ENCODE assay signal across 7 mouse cellular contexts in the genomic region with DNA sequence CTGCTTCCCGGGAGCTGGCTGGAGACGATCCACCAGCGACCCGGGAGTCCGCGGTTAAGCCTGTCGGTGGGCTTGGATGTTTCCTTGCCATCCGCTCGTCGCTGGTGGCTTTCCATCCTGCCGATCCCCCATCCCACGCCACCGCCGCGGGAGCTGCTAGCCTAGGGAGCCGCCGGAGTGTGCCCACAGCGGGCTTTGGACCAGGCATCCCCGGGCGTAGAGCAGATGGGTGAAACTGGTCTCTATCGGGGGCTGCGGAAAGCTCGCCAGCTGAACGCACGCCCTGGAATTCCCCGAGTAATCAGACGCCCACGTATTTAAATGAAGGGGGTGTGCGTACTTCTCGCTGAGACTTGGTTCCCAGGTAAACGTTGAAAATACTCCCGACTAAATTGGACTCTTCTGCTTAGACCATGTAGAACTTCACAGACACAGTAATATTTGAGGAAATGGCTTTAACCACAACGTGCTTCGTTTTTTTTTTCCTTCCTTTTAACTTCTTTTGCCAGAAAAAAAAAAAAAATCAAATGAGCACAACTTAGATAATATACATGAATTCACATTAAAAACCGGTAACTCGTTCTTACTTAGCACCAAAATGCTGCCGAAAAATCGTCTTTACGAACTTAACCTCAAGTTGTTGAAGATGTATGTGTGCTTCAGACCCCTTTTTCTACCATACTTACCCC. TPM values are rescaled to one million over a fixed set of nuclear protein-coding genes. Genes with fewer than 3 reads are reported as not detected.
DNase-seq lines count a peak whose midpoint lies in the region; ATAC-seq and TF ChIP-seq lines count a peak whose summit lies in the region.

No protein-coding gene starts in this region.

- TF ChIP-seq POLR2A in cortical plate, adult 2 months (IDR thresholded peaks at IDR 0.05; ENCODE audit: extremely low read depth, insufficient read depth, low read length) = no peak
- no peak; the same call in 1 of the 2 replicates for TF ChIP-seq POLR2A in small intestine, adult 2 months (IDR thresholded peaks at IDR 0.05; ENCODE audit: low read depth, low read length)

- H3K4me1 ChIP-seq in cortical plate, adult 2 months (ENCODE audit: control insufficient read depth, insufficient read depth, low read length) = peaks cover 4% of the 10 kb centered on the region
- peaks cover 2% of the 10 kb centered on the region for H3K4me1 ChIP-seq in small intestine, adult 2 months (ENCODE audit: control insufficient read depth, insufficient read depth, insufficient read length, low read length)

- no peak for TF ChIP-seq CTCF in cortical plate, adult 2 months (IDR thresholded peaks at IDR 0.05; ENCODE audit: extremely low read depth, insufficient read depth, low read length)
- TF ChIP-seq CTCF in small intestine, adult 2 months (IDR thresholded peaks at IDR 0.05; ENCODE audit: extremely low read depth, insufficient read length, insufficient replicate concordance, low read depth, low read length) = no peak

- peak; percentile 18 for ATAC-seq in megakaryocyte progenitor cell, adult 5-6 weeks (replicated peaks; ENCODE audit: poor library complexity)

- H3K4me3 ChIP-seq in cortical plate, adult 2 months (ENCODE audit: insufficient read depth, low read length) = peak overlapping the region; percentile 72
- peak overlapping the region; percentile 73 for H3K4me3 ChIP-seq in small intestine, adult 2 months (ENCODE audit: low read depth, low read length)

- no peaks in the 10 kb centered on the region for H3K27me3 ChIP-seq in small intestine, adult 2 months (ENCODE audit: control insufficient read depth, insufficient read depth, low read length)

- H3K36me3 ChIP-seq in small intestine, adult 2 months (ENCODE audit: control insufficient read depth, insufficient read depth, low read length) = peaks cover 13% of the 10 kb centered on the region

- DNase-seq in adrenal gland, adult (ENCODE audit: inconsistent age in 2 of 2, low spot score in 1 of 2) = peak; percentile 68 to 85
- DNase-seq in gastrocnemius, postnatal 10 days = peak; percentile 61
- DNase-seq in induced T-regulatory cell, adult 2 months (ENCODE audit: low read depth) = peak; percentile 88
- DNase-seq in left cerebral cortex, postnatal 14 days (ENCODE audit: low spot score in 2 of 2) = peak; percentile 35 to 61

- peak overlapping the region; percentile 69 for H3K27ac ChIP-seq in cortical plate, adult 2 months (ENCODE audit: insufficient read depth, low read length)
- H3K27ac ChIP-seq in small intestine, adult 2 months (ENCODE audit: insufficient read depth, low read depth, low read length) = peak overlapping the region; percentile 97

- 1% methylated on average over 39 of the region's 39 CpGs for WGBS in small intestine, adult 2 months

- intact Hi-C loops in left cerebral cortex, postnatal 14 days (cut with DNase I) = no loop called here

RNA-seq across cellular contexts. Expression of a gene that starts 2.2 kb away (rescaled TPM):
- polyA plus RNA-seq in cortical plate, adult 2 months (2012; rRNA removed) = 11.8 TPM in 2 replicates
- 10 to 100 TPM; 17.3 to 17.4 TPM for total RNA-seq in gastrocnemius, postnatal 10 days (2021)
- 10 to 100 TPM; 15.0 to 15.2 TPM for total RNA-seq in left cerebral cortex, postnatal 14 days (2021)
- 41.2 and 43.6 TPM in 2 replicates for total RNA-seq in megakaryocyte progenitor cell, adult 5-6 weeks (2015)
- total RNA-seq in megakaryocyte progenitor cell, adult 5-6 weeks (2017) = 33.8 and 39.0 TPM in 2 replicates
- polyA plus RNA-seq in small intestine, adult 2 months (2012; rRNA removed) = 3.5 and 7.9 TPM in 2 replicates

RNA-seq across cellular contexts. Expression of a gene that starts 13.0 kb away (rescaled TPM):
- 34.6 and 38.2 TPM in 2 replicates for polyA plus RNA-seq in cortical plate, adult 2 months (2012; rRNA removed)
- 10 to 100 TPM; 13.8 to 14.0 TPM for total RNA-seq in gastrocnemius, postnatal 10 days (2021)
- total RNA-seq in left cerebral cortex, postnatal 14 days (2021) = 10 to 100 TPM; 36.6 to 42.2 TPM
- total RNA-seq in megakaryocyte progenitor cell, adult 5-6 weeks (2015) = 25.3 and 42.3 TPM in 2 replicates
- 13.3 and 14.0 TPM in 2 replicates for total RNA-seq in megakaryocyte progenitor cell, adult 5-6 weeks (2017)
- 14.8 and 20.0 TPM in 2 replicates for polyA plus RNA-seq in small intestine, adult 2 months (2012; rRNA removed)

Comparison
In these comparisons a context has a peak if more than half of its experiments do, and no peak if none do; other contexts are left out.
1. Peak in every context shown above with its lines: DNase-seq, ATAC-seq, H3K4me3 ChIP-seq and H3K27ac ChIP-seq.